Mouse (Mus musculus): Measurements from ENCODE around the gene Slit3. TPM values are rescaled to one million over a fixed set of nuclear protein-coding genes. Genes with fewer than 3 reads are reported as not detected.

The Slit3 gene
- polyA plus RNA-seq, 1 experiment from 2014 or later, result 4.9 TPM

DNA sequence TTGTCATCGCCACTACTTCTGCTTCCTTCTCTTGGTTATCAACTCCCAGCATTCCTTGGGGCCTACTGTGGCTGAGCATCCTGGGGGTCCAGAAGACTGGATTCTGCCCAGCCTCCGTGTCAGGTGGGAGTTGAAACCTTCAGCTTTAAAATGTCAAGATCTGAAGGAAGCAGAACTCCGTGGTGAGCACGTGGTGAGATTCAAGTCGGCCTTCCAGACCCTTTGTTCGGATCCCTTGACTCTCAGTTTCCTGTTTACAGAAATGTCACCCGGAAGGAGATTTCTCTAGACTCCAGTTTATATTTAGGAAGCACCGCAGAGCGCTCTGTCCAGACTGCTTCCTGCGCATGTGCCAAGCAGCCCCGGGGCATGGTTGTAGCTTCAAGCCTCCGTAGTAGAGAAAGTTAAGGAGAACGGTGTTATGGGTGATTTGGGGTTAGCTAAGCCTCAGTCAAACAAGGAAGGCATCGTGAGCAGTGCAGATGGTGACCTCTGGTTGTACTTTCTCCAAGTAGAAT, 167.8 kb downstream of the Slit3 start:
- 87% methylated on average over 14 of the region's 14 CpGs for WGBS

DNA sequence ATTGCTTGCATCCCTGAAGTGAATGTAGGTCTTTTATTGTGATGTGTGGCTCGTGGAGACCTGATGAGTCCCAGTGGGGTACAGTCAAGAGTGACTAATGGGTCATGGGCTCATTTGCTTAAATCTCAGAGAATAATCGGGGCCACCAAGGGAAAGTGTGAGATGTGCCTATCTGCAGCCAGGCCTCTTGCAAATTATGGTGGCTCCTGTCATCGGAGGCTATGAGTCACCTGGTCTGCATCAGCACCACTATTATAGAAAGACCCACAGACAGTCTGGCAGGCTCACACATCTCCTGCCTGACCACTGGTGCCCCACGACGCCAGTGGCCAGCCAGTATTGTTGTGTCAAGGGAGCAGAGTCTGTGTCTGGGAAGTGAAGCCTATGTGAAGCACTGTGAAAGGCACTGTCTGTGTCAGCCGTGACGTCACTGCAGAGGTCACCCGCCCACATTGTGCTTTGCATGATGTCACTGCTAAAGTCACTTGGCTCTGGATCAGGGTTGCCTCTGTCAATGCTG, 171.3 kb downstream of the Slit3 start:
- Histone ChIP-seq H3K4me1 (peaks cover 23% of the 10 kb centered on the region), H3K27me3 (ENCODE audit: poor library complexity, severe bottlenecking) (peaks cover 34% of the 10 kb centered on the region; the same call in 1 of the 2 replicates), H3K4me3 (no peak overlapping the region), H3K9me3 (0 out of 2 replicates have a peak, but pooled peaks cover 3% of the 10 kb centered on the region), H3K27ac (no peak overlapping the region), H3K36me3 (replicated peaks) (no peaks in the 10 kb centered on the region)
- WGBS, result 93% methylated on average over 8 of the region's 8 CpGs
- DNase-seq (ENCODE audit: extremely low spot score, low spot score), result no peak

More for the DNA sequence above, 167.8 kb downstream of the Slit3 start:
- H3K4me3 ChIP-seq, result no peak overlapping the region
- DNase-seq (ENCODE audit: extremely low spot score, low spot score), result no peak
- no peak overlapping the region for H3K27ac ChIP-seq
- 0 out of 2 replicates have a peak, but pooled peaks cover 3% of the 10 kb centered on the region for H3K9me3 ChIP-seq
- peaks cover 28% of the 10 kb centered on the region; the same call in 1 of the 2 replicates for H3K27me3 ChIP-seq (ENCODE audit: poor library complexity, severe bottlenecking)
- no peaks in the 10 kb centered on the region for H3K36me3 ChIP-seq (replicated peaks)
- peaks cover 11% of the 10 kb centered on the region for H3K4me1 ChIP-seq

DNA sequence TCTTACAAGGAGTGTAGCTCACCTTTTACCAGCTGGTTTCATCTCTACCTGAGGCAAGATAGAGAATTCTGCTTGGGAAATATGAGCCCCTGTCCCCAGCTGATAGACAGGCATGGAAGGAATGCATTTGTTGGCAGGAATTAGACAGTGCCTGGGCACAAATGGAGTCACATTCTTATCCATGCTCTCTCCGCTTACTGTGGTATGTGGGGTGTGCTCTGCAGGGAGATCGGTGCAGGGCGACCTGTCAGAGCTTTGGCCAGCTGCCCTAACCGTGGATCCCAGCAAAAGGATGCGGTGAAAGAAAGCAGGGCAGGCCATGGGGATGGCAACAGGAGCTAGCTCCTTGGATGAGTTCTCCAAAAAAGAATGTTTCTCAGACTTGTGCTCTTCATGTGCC, 172.2 kb downstream of the Slit3 start:
- DNase-seq (ENCODE audit: extremely low spot score, low spot score), result no peak
- Histone ChIP-seq H3K27ac (no peak overlapping the region), H3K27me3 (ENCODE audit: poor library complexity, severe bottlenecking) (peaks cover 36% of the 10 kb centered on the region; the same call in 1 of the 2 replicates), H3K36me3 (replicated peaks) (no peaks in the 10 kb centered on the region), H3K4me1 (peaks cover 23% of the 10 kb centered on the region), H3K9me3 (no peaks in the 10 kb centered on the region), H3K4me3 (no peak overlapping the region)
- WGBS, result 87% methylated on average over 5 of the region's 5 CpGs

DNA sequence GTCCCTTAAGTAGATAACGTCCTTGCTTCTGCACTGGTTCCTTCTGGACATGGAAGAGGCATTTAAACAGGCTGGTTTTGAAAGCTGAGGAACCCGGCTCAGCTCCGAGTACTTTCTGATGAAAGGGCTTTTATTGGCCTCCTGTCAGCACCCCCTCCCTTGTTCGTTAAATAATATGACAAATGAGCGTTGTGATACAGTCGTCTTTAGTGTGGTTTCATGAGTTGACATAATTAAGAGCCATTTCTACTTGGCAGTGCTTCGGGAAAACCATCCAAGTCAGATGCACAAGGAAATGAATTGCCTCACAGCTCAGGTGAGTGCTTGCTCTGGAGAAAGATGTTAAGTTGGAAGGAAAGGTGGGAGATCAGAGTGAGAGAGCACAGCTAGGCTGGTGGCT, 173.6 kb downstream of the Slit3 start:
- Histone ChIP-seq H3K9me3 (no peaks in the 10 kb centered on the region), H3K36me3 (replicated peaks) (no peaks in the 10 kb centered on the region)
- WGBS, result 79% methylated on average over 7 of the region's 7 CpGs

DNA sequence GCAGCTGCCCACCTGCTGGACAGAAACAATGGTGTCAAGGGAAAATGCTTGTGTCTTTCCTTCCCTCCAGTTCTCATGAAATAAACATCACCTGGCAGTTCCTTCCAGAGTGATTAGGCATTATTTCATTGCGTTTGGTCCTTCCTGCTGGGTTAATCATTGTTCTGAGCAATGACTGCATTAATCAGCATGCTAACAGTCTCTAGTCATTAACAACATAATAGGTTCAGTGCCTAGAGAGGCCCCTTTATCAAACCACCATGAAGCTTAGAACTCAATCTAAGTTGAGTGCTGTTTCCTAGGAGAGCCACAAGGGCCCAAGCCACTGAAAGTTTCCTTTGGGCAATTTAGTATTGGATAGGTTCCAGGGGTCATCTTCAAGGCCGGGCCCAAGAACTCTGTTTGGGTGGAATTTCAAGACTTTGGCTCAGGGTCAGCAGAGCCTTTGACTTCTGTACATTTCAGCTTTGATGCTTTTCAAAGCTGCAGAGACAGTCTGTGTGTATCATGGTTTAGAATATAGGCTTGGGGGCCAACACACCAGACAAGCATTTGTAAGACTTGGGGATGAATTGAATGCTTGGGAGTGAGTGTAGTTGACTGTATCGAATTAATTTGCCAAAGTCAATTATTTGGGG, 174.3 kb downstream of the Slit3 start:
- peaks cover 27% of the 10 kb centered on the region for H3K4me1 ChIP-seq
- no peak overlapping the region for H3K27ac ChIP-seq
- H3K9me3 ChIP-seq, result no peaks in the 10 kb centered on the region
- H3K4me3 ChIP-seq, result no peak overlapping the region
- peaks cover 38% of the 10 kb centered on the region; the same call in 1 of the 2 replicates for H3K27me3 ChIP-seq (ENCODE audit: poor library complexity, severe bottlenecking)
- no peaks in the 10 kb centered on the region for H3K36me3 ChIP-seq (replicated peaks)
- 56% methylated on average over 3 of the region's 3 CpGs for WGBS
- no peak for DNase-seq (ENCODE audit: extremely low spot score, low spot score)

More for the DNA sequence above, 173.6 kb downstream of the Slit3 start:
- Histone ChIP-seq H3K4me3 (no peak overlapping the region), H3K4me1 (peaks cover 23% of the 10 kb centered on the region), H3K27ac (no peak overlapping the region), H3K27me3 (ENCODE audit: poor library complexity, severe bottlenecking) (peaks cover 41% of the 10 kb centered on the region; the same call in 1 of the 2 replicates)
- no peak for DNase-seq (ENCODE audit: extremely low spot score, low spot score)

DNA sequence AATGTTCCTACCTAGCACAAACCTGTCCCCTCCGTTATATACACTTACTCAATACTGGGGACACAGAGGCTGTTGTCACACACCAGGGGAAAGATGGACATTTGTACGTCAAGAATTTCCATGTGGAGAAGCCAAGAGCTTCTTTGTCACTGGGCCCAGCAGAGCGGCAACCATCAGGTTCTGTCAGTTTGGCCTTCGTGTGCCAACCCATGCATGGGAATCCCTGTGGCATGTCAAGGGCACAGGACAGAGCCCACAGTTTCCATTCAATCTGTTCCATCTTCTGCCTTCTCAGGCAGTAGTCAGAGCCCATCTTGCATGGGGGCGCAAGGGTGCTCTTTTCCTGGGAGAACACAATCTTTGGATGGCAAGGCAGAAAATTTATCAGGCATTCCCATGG, 175.8 kb downstream of the Slit3 start:
- H3K9me3 ChIP-seq, result no peaks in the 10 kb centered on the region
- H3K27me3 ChIP-seq (ENCODE audit: poor library complexity, severe bottlenecking), result peaks cover 38% of the 10 kb centered on the region; the same call in 1 of the 2 replicates
- H3K4me3 ChIP-seq, result no peak overlapping the region
- 98% methylated on average over 5 of the region's 5 CpGs for WGBS
- H3K27ac ChIP-seq, result no peak overlapping the region
- H3K36me3 ChIP-seq (replicated peaks), result no peaks in the 10 kb centered on the region
- peaks cover 27% of the 10 kb centered on the region for H3K4me1 ChIP-seq
- no peak for DNase-seq (ENCODE audit: extremely low spot score, low spot score)

DNA sequence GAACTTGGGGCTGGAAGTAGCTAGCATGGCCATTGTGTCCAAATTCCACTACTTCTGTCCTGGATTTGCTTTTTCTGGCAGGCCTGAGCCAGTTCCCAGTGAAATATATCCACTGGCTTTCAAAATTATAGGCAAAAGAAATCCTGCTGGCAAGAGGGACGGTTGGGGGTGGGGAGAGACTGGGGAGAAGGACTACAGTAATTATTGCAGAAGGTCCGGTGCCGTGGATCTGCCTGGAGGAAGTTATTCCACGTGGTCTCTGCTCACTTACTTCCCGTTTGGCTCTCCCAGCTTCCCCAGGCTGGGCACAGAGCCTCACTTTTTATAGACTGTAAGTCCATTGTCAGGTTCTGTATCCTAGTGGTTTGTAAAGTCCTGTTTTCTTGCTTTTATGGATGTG, 176.3 kb downstream of the Slit3 start:
- H3K4me3 ChIP-seq, result no peak overlapping the region
- H3K9me3 ChIP-seq, result no peaks in the 10 kb centered on the region
- DNase-seq (ENCODE audit: extremely low spot score, low spot score), result no peak
- WGBS, result 87% methylated on average over 5 of the region's 5 CpGs
- peaks cover 28% of the 10 kb centered on the region for H3K4me1 ChIP-seq
- H3K36me3 ChIP-seq (replicated peaks), result no peaks in the 10 kb centered on the region
- H3K27ac ChIP-seq, result no peak overlapping the region
- peaks cover 36% of the 10 kb centered on the region; the same call in 1 of the 2 replicates for H3K27me3 ChIP-seq (ENCODE audit: poor library complexity, severe bottlenecking)

DNA sequence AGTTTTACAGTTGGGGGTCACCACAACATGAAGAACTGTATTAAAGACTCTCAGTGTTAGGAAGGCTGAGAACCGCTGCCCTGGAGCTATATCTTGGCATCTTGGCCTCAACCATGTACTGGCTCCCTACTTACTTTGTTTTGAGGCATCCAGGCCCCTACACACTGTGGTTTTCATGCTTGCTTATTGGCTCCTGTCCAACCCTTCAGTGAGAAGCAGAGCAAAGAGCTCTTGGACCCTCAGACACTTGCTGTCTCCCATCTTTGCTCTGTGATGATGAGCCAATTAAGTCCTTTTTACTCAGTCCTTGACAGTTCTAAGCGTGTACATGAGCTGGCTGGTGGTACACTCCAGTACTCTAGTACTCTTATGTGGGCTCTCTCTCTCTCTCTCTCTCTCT, 177.5 kb downstream of the Slit3 start:
- WGBS, result 89% methylated on average over 2 of the region's 2 CpGs
- peaks cover 26% of the 10 kb centered on the region for H3K4me1 ChIP-seq
- H3K4me3 ChIP-seq, result no peak overlapping the region
- no peaks in the 10 kb centered on the region for H3K9me3 ChIP-seq
- no peak for DNase-seq (ENCODE audit: extremely low spot score, low spot score)
- H3K36me3 ChIP-seq (replicated peaks), result no peaks in the 10 kb centered on the region
- H3K27me3 ChIP-seq (ENCODE audit: poor library complexity, severe bottlenecking), result peaks cover 27% of the 10 kb centered on the region; the same call in 1 of the 2 replicates
- no peak overlapping the region for H3K27ac ChIP-seq

DNA sequence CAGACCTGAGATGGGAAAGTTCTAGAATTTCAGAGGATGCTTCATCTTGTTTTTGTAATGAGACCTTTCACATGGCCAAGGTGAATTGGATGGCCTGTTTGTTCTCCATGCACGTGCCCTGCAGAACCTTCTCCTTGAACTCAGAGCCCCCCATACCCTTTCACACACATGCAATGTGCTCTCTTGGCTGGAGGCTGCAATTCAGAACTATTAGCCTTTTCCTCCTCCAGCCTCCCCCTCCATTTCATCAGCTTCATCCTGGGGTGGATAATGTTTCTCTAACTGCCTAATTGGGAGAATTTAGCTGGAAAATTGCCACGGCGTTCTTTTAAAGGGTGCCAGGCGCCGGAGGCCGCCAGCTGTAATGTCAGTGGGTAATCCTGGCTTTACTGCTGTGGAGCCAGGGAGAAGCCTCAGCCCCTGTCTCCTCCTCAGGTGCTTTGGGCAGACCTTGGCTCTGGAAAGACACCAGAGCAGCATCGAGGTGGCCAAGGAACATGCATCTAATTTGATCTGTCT, 178.9 kb downstream of the Slit3 start:
- 74% methylated on average over 7 of the region's 7 CpGs for WGBS
- DNase-seq (ENCODE audit: extremely low spot score, low spot score), result no peak
- Histone ChIP-seq H3K4me3 (no peak overlapping the region), H3K4me1 (peaks cover 16% of the 10 kb centered on the region), H3K27me3 (ENCODE audit: poor library complexity, severe bottlenecking) (peaks cover 18% of the 10 kb centered on the region; the same call in 1 of the 2 replicates), H3K9me3 (no peaks in the 10 kb centered on the region), H3K27ac (no peak overlapping the region), H3K36me3 (replicated peaks) (no peaks in the 10 kb centered on the region)

DNA sequence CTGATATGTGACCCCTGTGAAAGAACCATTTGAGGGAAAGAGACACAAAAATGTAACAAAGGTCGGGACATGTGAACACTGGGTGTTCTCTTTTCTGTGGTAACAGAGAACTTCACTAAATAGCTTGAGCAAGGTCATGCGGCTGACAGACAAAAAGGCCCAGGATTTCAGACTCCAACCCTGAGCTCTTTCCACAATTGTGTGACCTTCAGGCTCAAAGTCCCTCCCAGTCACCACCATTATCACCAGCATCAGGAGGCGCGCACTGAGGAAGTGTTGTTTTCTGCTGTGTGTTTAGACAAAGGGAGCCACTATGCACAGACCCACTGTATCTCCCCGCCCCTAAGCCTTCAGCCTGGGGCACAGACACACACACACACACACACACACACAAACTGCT, 181.2 kb downstream of the Slit3 start:
- Histone ChIP-seq H3K36me3 (replicated peaks) (no peaks in the 10 kb centered on the region), H3K27me3 (ENCODE audit: poor library complexity, severe bottlenecking) (peaks cover 13% of the 10 kb centered on the region; the same call in 1 of the 2 replicates), H3K4me1 (peaks cover 20% of the 10 kb centered on the region), H3K9me3 (no peaks in the 10 kb centered on the region), H3K4me3 (no peak overlapping the region), H3K27ac (no peak overlapping the region)
- 81% methylated on average over 5 of the region's 5 CpGs for WGBS
- no peak for DNase-seq (ENCODE audit: extremely low spot score, low spot score)

DNA sequence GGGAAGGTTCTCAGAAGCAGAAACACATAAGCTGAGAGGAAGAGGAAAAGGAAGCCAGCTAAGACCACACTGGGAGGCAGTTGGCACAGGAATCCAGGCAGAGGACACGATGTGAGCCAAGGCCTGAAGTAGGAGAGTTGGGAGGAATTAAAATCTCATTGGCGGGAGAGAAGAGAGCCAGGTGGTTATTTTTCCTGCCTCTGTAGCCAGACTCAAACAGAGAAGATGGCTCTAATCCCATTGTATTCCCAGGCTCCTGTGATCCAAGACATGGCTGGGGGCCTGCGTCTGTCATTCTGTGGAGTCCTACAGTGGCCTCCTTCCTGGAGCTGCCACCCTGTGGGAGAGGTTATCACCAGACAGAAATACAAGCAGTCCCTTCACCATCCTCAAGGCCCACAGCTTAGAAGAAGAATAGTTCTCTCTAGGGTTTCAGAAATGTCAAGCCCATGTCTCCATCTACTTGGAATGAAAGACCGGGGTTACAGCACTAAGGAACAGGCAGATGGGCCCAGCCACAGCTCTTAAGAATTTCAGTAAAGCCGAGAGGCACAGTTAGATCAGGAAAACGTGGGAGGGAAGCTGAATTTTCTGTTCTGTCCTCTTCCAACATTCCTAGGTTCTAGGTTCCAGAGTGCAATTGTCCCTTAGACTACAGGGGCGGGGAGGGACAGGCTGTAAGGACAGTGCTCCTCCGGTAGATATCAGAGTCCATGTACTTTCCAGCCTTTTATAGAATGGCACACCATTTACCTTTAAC, 183.4 kb downstream of the Slit3 start:
- 83% methylated on average over 8 of the region's 8 CpGs for WGBS
- Histone ChIP-seq H3K27me3 (ENCODE audit: poor library complexity, severe bottlenecking) (peaks cover 12% of the 10 kb centered on the region; the same call in 1 of the 2 replicates), H3K4me1 (peaks cover 21% of the 10 kb centered on the region), H3K9me3 (peaks cover 2% of the 10 kb centered on the region), H3K36me3 (replicated peaks) (no peaks in the 10 kb centered on the region), H3K4me3 (no peak overlapping the region), H3K27ac (no peak overlapping the region)
- DNase-seq (ENCODE audit: extremely low spot score, low spot score), result no peak

DNA sequence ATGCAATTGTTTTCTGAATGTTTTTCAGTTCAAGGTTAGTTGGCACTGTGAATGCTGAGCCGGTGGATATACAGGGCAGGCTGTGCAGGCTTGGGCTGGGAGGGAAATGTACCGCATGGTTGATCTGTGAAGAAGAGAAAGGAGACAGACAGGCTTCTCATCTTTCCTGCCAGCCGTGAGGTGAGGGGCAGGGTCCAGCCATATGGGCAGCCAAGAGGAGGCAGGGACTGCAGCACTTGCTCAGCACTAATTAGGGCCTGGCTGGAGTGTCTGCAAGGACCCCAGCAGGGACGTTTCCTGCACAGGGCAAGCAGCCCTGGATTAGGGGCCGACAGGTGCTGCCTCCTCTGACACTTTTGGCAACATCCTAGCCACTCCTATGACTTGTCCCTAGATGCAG, 184.1 kb downstream of the Slit3 start:
- peaks cover 15% of the 10 kb centered on the region; the same call in 1 of the 2 replicates for H3K27me3 ChIP-seq (ENCODE audit: poor library complexity, severe bottlenecking)

More for the DNA sequence above, 184.1 kb downstream of the Slit3 start:
- Histone ChIP-seq H3K9me3 (peaks cover 2% of the 10 kb centered on the region), H3K36me3 (replicated peaks) (no peaks in the 10 kb centered on the region), H3K27ac (no peak overlapping the region), H3K4me3 (no peak overlapping the region), H3K4me1 (peaks cover 18% of the 10 kb centered on the region)
- WGBS, result 56% methylated on average over 5 of the region's 5 CpGs
- DNase-seq (ENCODE audit: extremely low spot score, low spot score), result no peak
